Mouse (Mus musculus) urinary bladder, adult 18-20 months (tissue): ENCODE data around the gene Ttc21a.

Experiments
- DNase-seq, 2 experiments: peaks; one replicate each; pipeline ENCODE4 v3.0.0; 2022; ENCODE audit warnings: low spot score in 2 of 2, mixed read lengths in 2 of 2

The Ttc21a gene

GRCm38 (mm10) chr9:119941407-119941806 is 4.0 kb downstream of the Ttc21a start:
- DNase-seq = no peak

DNA sequence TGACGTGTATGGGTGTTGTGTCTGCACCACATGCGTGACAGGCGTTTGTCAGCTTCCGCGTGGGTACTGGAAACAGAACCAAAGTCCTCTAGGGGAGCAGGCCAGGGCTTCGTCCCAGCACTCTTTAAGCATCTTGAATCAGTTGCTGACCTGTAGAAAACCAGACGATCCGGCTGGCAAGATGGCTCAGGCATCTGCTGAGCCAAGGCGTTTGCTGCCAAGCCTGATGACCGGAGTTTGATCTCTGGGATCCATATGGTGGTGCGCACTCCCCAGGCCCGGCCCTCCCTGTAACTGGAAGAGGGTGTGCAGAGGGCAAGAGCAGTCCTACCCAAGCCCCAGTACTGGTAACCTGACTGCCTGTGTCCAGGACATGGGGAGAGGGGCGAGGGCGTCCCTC is 4.5 kb downstream of the Ttc21a start:
- no peak for DNase-seq

DNA sequence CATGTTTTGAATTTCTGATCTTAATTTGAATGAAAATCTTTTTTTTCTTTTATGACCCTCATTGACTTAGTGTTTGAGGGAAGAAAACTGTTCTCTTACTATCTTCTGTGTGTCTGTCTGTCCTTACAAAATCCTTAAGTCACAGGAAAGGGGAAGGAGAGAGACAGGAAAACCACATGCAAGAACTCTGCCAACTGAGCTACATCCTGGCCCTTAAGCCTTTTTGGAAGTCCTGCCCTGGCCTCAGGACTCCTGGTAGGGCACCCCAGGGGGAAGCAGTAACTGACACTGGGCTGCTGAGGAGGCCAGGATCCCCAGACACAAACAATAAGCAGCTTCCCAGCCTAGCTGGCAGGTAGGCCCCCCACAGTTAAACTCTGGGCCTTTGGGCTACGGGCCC is 5.9 kb downstream of the Ttc21a start:
- DNase-seq = no peak

GRCm38 (mm10) chr9:119945173-119945900 is 7.9 kb downstream of the Ttc21a start:
- no peak for DNase-seq

DNA sequence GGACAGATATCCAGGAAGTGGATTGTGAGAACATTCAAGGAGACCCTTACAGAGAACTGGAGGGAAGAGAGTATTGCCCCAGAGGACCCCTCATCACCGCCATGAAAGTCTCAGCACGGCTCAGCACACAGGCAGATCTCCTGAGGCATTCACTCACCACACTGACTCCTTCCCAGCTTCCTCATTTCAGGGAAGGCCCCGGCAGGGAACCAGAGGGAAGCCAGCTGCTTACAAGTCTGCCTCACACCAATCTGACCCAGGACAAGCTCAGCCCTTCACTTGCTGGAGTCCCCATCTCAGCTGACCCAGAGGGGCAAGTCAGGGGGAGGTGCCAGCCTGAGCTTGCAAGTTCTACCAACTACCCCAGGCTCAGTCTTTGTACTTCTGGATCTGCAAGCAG is 11.4 kb downstream of the Ttc21a start:
- no peak for DNase-seq

DNA sequence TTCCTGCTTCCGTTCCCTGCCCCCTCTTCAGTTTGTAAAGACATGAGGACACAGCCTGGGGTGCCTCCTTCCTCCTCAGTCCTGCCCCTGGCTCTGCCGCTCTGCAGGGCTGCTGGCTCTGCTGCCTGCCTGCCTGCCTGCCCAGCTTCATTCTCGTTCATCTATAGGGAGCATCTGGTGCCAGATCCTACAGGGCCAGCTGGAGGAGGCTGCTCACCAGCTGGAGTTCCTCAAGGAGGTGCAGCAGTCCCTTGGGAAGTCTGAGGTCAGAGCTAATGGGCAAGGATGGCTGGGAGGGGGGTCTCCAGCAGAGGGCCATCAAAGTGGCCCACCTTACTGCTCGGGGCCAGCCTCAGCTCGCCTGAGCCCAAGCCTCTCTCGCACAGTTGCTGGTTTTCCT is 13.0 kb downstream of the Ttc21a start:
- DNase-seq = no peak

GRCm38 (mm10) chr9:119951388-119951787 is 14.0 kb downstream of the Ttc21a start:
- DNase-seq = no peak

- DNase-seq = no peak
Observed at GRCm38 (mm10) chr9:119958835-119959234, 21.4 kb downstream of the Ttc21a start.

- DNase-seq = no peak
Observed at GRCm38 (mm10) chr9:119962216-119962615, 24.8 kb downstream of the Ttc21a start.

GRCm38 (mm10) chr9:119962987-119963667 is 25.7 kb downstream of the Ttc21a start:
- DNase-seq = peak; percentile 62 to 63

- DNase-seq = no peak
Observed at GRCm38 (mm10) chr9:119964206-119964605, 26.8 kb downstream of the Ttc21a start.

- no peak for DNase-seq
Observed at GRCm38 (mm10) chr9:119965186-119965585, 27.8 kb downstream of the Ttc21a start.

DNA sequence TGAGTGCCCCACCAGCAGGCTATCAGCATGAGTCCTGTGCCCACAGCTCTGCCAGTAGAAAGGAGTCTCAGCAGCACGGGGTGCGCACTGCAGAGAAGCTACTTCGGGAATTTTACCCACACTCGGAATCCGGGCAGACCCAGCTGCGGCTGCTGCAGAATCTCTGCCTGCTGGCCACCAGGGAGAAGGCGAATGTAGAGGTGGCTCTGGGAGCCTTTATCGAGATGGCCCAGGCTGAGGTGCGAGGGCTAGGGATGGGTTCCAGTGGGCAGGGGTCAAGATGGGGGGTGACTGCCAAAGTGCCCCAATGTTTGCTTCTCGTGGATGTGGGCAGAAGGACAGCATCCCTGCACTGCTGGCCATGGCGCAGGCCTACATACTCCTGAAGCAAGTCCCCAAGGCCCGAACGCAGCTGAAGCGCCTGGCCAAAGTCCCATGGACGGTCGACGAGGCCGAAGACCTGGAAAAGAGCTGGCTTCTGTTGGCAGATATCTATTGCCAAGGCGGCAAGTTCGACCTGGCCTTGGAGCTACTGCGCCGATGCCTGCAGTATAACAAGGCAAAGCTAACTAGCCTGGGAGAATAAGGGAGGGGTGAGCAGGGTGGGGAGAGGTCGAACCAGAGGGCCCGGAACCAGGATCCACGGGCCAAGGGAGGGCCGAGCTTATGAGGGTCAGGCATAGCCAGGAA is 29.0 kb downstream of the Ttc21a start:
- no peak for DNase-seq

- no peak for DNase-seq
Observed at GRCm38 (mm10) chr9:119969811-119970210, 32.4 kb downstream of the Ttc21a start.

DNA sequence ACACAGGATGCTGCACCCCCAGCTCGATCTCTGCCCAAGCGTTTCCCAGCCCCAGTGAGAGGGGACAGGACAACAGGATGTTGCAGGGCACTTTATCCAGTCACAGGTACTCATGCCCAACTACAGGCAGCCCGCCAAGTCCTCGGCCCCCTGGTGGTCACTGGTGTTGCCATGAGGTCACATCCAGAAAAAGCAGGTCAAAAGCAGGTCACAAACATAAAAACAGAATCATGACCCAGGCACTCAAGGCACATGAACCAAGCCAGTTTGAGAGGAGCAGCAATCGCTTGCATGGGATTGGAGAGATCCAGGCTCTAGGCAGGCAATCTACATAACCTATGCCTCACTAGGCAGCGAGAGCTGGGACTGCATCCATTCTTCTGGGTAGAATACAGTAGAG is 32.8 kb downstream of the Ttc21a start:
- peak; percentile 45 to 71 for DNase-seq

- peak in 1 of 2 experiments; percentile 70 for DNase-seq
Observed at GRCm38 (mm10) chr9:119970763-119971656, 33.6 kb downstream of the Ttc21a start.

GRCm38 (mm10) chr9:119972166-119972565 is 34.8 kb downstream of the Ttc21a start:
- DNase-seq = no peak

DNA sequence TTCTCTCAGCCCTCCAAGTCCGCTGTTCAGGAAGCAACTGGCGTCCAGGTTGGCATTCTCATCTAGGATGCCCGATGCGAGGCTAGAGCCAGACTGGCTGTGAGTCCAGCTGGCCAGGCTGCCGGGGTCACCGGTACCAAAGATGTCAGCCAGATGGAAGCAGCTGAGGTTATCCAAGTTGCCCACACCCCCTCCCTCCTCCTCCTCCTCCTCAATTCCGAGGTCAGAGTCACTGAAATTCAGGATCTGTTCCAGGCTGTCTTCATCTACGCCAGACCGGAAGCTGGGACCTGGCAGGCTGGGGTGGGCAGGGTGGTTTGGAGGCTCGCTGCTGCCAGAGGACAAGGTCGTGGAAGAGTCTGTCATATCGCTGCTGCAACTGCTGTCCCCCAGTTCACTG is 35.2 kb downstream of the Ttc21a start:
- no peak for DNase-seq

DNA sequence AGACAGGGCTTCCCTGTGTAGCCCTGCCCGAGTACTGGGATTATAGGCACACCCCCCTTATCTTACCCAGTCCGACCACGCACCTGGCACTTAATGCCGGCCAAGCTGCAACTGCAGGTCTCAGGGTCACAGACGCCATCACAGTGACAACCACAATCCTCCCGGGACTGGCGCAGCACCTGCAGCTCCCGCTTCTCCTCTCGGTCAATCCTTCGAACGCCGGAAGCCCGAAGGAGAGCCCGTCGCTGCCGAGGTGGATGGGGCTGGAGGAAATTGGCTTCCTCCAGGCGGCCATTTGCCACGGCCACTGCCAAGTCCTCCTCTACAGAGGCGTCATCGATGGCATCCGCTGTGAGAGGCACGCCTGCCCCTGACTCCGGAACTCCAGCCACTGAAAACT is 35.9 kb downstream of the Ttc21a start:
- DNase-seq = no peak

- no peak for DNase-seq
Observed at GRCm38 (mm10) chr9:119973869-119974520, 36.6 kb downstream of the Ttc21a start.

DNA sequence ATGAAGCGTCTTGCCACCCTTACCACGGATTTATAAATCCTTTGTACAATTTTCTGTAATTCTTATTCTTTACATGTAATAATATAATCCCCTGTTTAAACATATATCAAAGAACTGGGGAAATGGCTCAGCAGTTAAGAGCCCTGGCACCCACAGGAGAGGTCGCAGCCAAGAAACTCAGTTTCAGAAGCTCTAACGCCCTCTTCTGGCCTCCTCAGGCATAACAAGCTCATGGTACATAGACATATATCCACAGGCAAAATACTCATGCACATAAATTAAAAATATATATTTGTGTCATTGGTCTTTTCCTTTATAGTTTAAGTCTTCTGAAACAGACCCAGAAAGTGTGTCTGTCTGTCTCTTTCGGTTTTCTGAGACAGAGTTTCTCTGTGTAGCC is 37.2 kb downstream of the Ttc21a start:
- DNase-seq = no peak
